Mouse (Mus musculus) MEL (cell line): ENCODE results near the gene Isoc2a. TPM values are rescaled to one million over a fixed set of nuclear protein-coding genes. Genes with fewer than 3 reads are reported as not detected.

Experiments used
- DNase-seq: peaks from one replicate; pipeline ENCODE4 v3.0.0; 2011; ENCODE audit warnings: low read depth, low spot score
- H3K27ac ChIP-seq: 2 replicates; pipeline ENCODE4 v1.5.1; 2012; ENCODE audit warnings: low read depth, mild to moderate bottlenecking, control low read depth, low read length, moderate library complexity; ENCODE audit not compliant: control insufficient read depth
- H3K27me3 ChIP-seq, 2 experiments: fragments of 150-350 bp in 1 of 2; sonication (generic) in 1 of 2; 2 replicates each; pipeline ENCODE4 v1.6.1; 2012; ENCODE audit warnings: low read length in 2 of 2, mild to moderate bottlenecking in 2 of 2, improper control_type of control experiment in 1 of 2, moderate library complexity in 1 of 2; ENCODE audit not compliant: insufficient read depth in 2 of 2, control insufficient read depth in 1 of 2
- H3K36me3 ChIP-seq, 2 experiments: 2 replicates each; pipeline ENCODE4 v1.6.1; 2012 to 2014; ENCODE audit warnings: low read length in 2 of 2, improper control_type of control experiment in 1 of 2, inconsistent platforms in 1 of 2, mild to moderate bottlenecking in 1 of 2; ENCODE audit not compliant: insufficient read depth in 2 of 2, control insufficient read depth in 1 of 2
- H3K4me1 ChIP-seq, 2 experiments: fragments of 150-350 bp in 1 of 2; sonication (generic) in 1 of 2; 2 replicates each; pipeline ENCODE4 v1.6.1; 2012; ENCODE audit warnings: low read length in 2 of 2, improper control_type of control experiment in 1 of 2, mild to moderate bottlenecking in 1 of 2; ENCODE audit not compliant: insufficient read depth in 2 of 2, control insufficient read depth in 1 of 2
- H3K4me3 ChIP-seq, 2 experiments: fragments of 150-350 bp in 1 of 2; sonication (generic) in 1 of 2; 2 replicates each; pipeline ENCODE4 v1.5.1; 2012; ENCODE audit warnings: low read depth in 2 of 2, low read length in 2 of 2, mild to moderate bottlenecking in 2 of 2, moderate library complexity in 2 of 2, control low read depth in 1 of 2, improper control_type of control experiment in 1 of 2; ENCODE audit not compliant: control insufficient read depth in 1 of 2, insufficient read depth in 1 of 2
- H3K79me2 ChIP-seq: 2 replicates; pipeline ENCODE4 v1.6.1; 2012; ENCODE audit warnings: mild to moderate bottlenecking, low read length, moderate library complexity; ENCODE audit not compliant: control insufficient read depth, poor library complexity, insufficient read depth
- H3K9ac ChIP-seq: 2 replicates; pipeline ENCODE4 v1.6.1; 2012; ENCODE audit warnings: low read depth, mild to moderate bottlenecking, control low read depth, low read length, moderate library complexity; ENCODE audit not compliant: control insufficient read depth, poor library complexity, severe bottlenecking
- H3K9me3 ChIP-seq: fragments of 150-350 bp; sonication (generic); replicated peaks from 2 replicates; pipeline ENCODE4 v1.6.1; 2012; ENCODE audit warnings: mild to moderate bottlenecking, low read length, improper control_type of control experiment, moderate library complexity; ENCODE audit not compliant: insufficient read depth
- BHLHE40 ChIP-seq: IDR thresholded peaks from 2 replicates; pipeline ENCODE4 v1.6.1; 2012; ENCODE audit warnings: low read depth, mild to moderate bottlenecking, inconsistent platforms, low read length, improper control_type of control experiment, borderline replicate concordance
- CHD2 ChIP-seq: IDR thresholded peaks from 2 replicates; pipeline ENCODE4 v1.6.1; 2011; ENCODE audit warnings: low read length, improper control_type of control experiment
- CTCF ChIP-seq, 3 experiments: IDR thresholded peaks in 2 of 3; conservative IDR thresholded peaks in 1 of 3; 2 replicates each; pipeline ENCODE4 v1.5.1; 2011 to 2012; ENCODE audit warnings: low read length in 3 of 3, low read depth in 2 of 3, mild to moderate bottlenecking in 2 of 3, improper control_type of control experiment in 1 of 3, inconsistent platforms in 1 of 3, mixed read lengths in 1 of 3, moderate library complexity in 1 of 3; ENCODE audit not compliant: control insufficient read depth in 1 of 3, insufficient read depth in 1 of 3, poor library complexity in 1 of 3, severe bottlenecking in 1 of 3
- E2F4 ChIP-seq: IDR thresholded peaks from 2 replicates; pipeline ENCODE4 v1.6.1; 2011; ENCODE audit warnings: low read depth, low read length, improper control_type of control experiment, borderline replicate concordance
- ELF1 ChIP-seq: IDR thresholded peaks from 2 replicates; pipeline ENCODE4 v1.6.1; 2014; ENCODE audit warnings: low read depth, mild to moderate bottlenecking, inconsistent platforms, low read length, improper control_type of control experiment, moderate library complexity
- EP300 ChIP-seq, 2 experiments: IDR thresholded peaks; 2 replicates each; pipeline ENCODE4 v1.6.1; 2011; ENCODE audit warnings: improper control_type of control experiment in 2 of 2, low read length in 2 of 2, low read depth in 1 of 2, mild to moderate bottlenecking in 1 of 2
- ETS1 ChIP-seq: IDR thresholded peaks from 2 replicates; pipeline ENCODE4 v1.6.1; 2012; ENCODE audit warnings: low read depth, mild to moderate bottlenecking, inconsistent platforms, low read length, improper control_type of control experiment, moderate library complexity
- GATA1 ChIP-seq: IDR thresholded peaks from 2 replicates; pipeline ENCODE4 v1.6.1; 2011; ENCODE audit warnings: low read depth, low read length, improper control_type of control experiment
- JUND ChIP-seq: IDR thresholded peaks from 2 replicates; pipeline ENCODE4 v1.6.1; 2011; ENCODE audit warnings: low read depth, mild to moderate bottlenecking, improper control_type of control experiment, low read length
- MXI1 ChIP-seq: IDR thresholded peaks from 2 replicates; pipeline ENCODE4 v1.6.1; 2011; ENCODE audit warnings: mild to moderate bottlenecking, low read depth, low read length, improper control_type of control experiment
- MYC ChIP-seq: IDR thresholded peaks from 2 replicates; pipeline ENCODE4 v1.6.1; 2011; ENCODE audit warnings: low read depth, mild to moderate bottlenecking, low read length, improper control_type of control experiment, moderate library complexity
- POLR2A ChIP-seq, 2 experiments: IDR thresholded peaks; 2 replicates each; pipeline ENCODE4 v1.6.1; 2011 to 2012; ENCODE audit warnings: low read length in 2 of 2, mild to moderate bottlenecking in 2 of 2, control low read depth in 1 of 2, improper control_type of control experiment in 1 of 2, low read depth in 1 of 2, moderate library complexity in 1 of 2; ENCODE audit not compliant: control insufficient read depth in 1 of 2, insufficient read depth in 1 of 2, poor library complexity in 1 of 2
- POLR2AphosphoS5 ChIP-seq: IDR thresholded peaks from 2 replicates; pipeline ENCODE4 v1.6.1; 2012; ENCODE audit warnings: low read depth, borderline replicate concordance, mild to moderate bottlenecking, inconsistent platforms, low read length, moderate library complexity, mixed read lengths
- RAD21 ChIP-seq: IDR thresholded peaks from 2 replicates; pipeline ENCODE4 v1.6.1; 2011; ENCODE audit warnings: mild to moderate bottlenecking, low read depth, low read length, improper control_type of control experiment
- RCOR1 ChIP-seq: IDR thresholded peaks from 2 replicates; pipeline ENCODE4 v1.6.1; 2012; ENCODE audit warnings: low read depth, mild to moderate bottlenecking, inconsistent platforms, low read length, improper control_type of control experiment
- SMC3 ChIP-seq: IDR thresholded peaks from 2 replicates; pipeline ENCODE4 v1.6.1; 2011; ENCODE audit warnings: low read depth, low read length, improper control_type of control experiment
- TAL1 ChIP-seq: IDR thresholded peaks from 2 replicates; pipeline ENCODE4 v1.6.1; 2012; ENCODE audit warnings: mild to moderate bottlenecking, inconsistent platforms, low read length, moderate library complexity, mixed read lengths
- TBP ChIP-seq: IDR thresholded peaks from 2 replicates; pipeline ENCODE4 v1.8.0; 2011; ENCODE audit warnings: low read depth, low read length, improper control_type of control experiment
- TCF12 ChIP-seq: IDR thresholded peaks from 2 replicates; pipeline ENCODE4 v1.6.1; 2014; ENCODE audit warnings: low read depth, mild to moderate bottlenecking, inconsistent platforms, low read length, improper control_type of control experiment, moderate library complexity
- UBTF ChIP-seq: IDR thresholded peaks from 2 replicates; pipeline ENCODE4 v1.6.1; 2012; ENCODE audit warnings: low read depth, mild to moderate bottlenecking, inconsistent platforms, low read length, improper control_type of control experiment, moderate library complexity, borderline replicate concordance; ENCODE audit not compliant: insufficient read depth
- USF1 ChIP-seq: IDR thresholded peaks from 2 replicates; pipeline ENCODE4 v1.6.1; 2014; ENCODE audit warnings: low read depth, mild to moderate bottlenecking, inconsistent platforms, low read length, improper control_type of control experiment, moderate library complexity
- USF2 ChIP-seq, 2 experiments: IDR thresholded peaks; 2 replicates each; pipeline ENCODE4 v1.6.1; 2011 to 2012; ENCODE audit warnings: improper control_type of control experiment in 2 of 2, low read length in 2 of 2, borderline replicate concordance in 1 of 2, inconsistent platforms in 1 of 2, low read depth in 1 of 2, mild to moderate bottlenecking in 1 of 2; ENCODE audit not compliant: insufficient read depth in 1 of 2
- ZKSCAN1 ChIP-seq: IDR thresholded peaks from 2 replicates; pipeline ENCODE4 v1.6.1; 2012; ENCODE audit warnings: low read depth, mild to moderate bottlenecking, inconsistent platforms, low read length, improper control_type of control experiment, moderate library complexity
- ZNF384 ChIP-seq: IDR thresholded peaks from 2 replicates; pipeline ENCODE4 v1.6.1; 2012; ENCODE audit warnings: low read depth, mild to moderate bottlenecking, inconsistent platforms, low read length, improper control_type of control experiment
- polyA plus RNA-seq, 2 experiments: library from polyadenylated mRNA; stranded (reverse) in 1 of 2; unstranded in 1 of 2; fragments of >175 nt in 1 of 2; fragments of >200 nt in 1 of 2; gene quantifications; 2 replicates each; pipeline versions ENCODE4 v1.2.1 to v1.2.4; 2012; ENCODE audit warnings: low replicate concordance in 2 of 2, low read depth in 1 of 2; ENCODE audit not compliant: insufficient read length in 2 of 2, insufficient read depth in 1 of 2, missing spikeins in 1 of 2
- total RNA-seq: library from RNA; depleted of rRNA; stranded (reverse); fragments of 300-350 nt; gene quantifications from 2 replicates; pipeline ENCODE4 v1.2.3, GENCODE M21; 2012

Gene Isoc2a
- total and polyA plus RNA-seq, 3 experiments: 11.1 to 20.6 TPM; not detected in 1

GRCm38 (mm10) chr7:4830476-4830875, 46.5 kb upstream of the Isoc2a start:
- TF ChIP-seq E2F4 (no peak), USF2 (IDR thresholded peaks at IDR 0.05; ENCODE audit: borderline replicate concordance in 1 of 2, insufficient read depth in 1 of 2, low read depth in 1 of 2, low read length in 2 of 2) (no peak), CTCF (IDR thresholded peaks at IDR 0.05 in 2 of 3, conservative IDR thresholded peaks at IDR 0.05 in 1 of 3; ENCODE audit: control insufficient read depth in 1 of 3, insufficient read depth in 1 of 3, low read depth in 2 of 3, low read length in 3 of 3, poor library complexity in 1 of 3, severe bottlenecking in 1 of 3) (no peak), UBTF (no peak), ETS1 (no peak), MYC (no peak), ZNF384 (no peak), POLR2AphosphoS5 (no peak), CHD2 (no peak), TBP (no peak), RAD21 (no peak), JUND (no peak), ELF1 (no peak)
- TF ChIP-seq, all 39 proteins: peak for 0
- no peaks in the 10 kb centered on the region for H3K36me3 ChIP-seq
- no peaks in the 10 kb centered on the region for H3K9me3 ChIP-seq
- no peaks in the 10 kb centered on the region for H3K79me2 ChIP-seq
- no peak overlapping the region for H3K27ac ChIP-seq
- H3K4me3 ChIP-seq: no peak overlapping the region
- H3K4me1 ChIP-seq: no peaks in the 10 kb centered on the region
- no peak for DNase-seq
- no peaks in the 10 kb centered on the region; a peak in 1 of 4 replicates for H3K27me3 ChIP-seq
- no peak overlapping the region for H3K9ac ChIP-seq

GRCm38 (mm10) chr7:4835631-4836327, 41.2 kb upstream of the Isoc2a start:
- no peaks in the 10 kb centered on the region for H3K4me1 ChIP-seq
- H3K9me3 ChIP-seq: no peaks in the 10 kb centered on the region
- H3K79me2 ChIP-seq: no peaks in the 10 kb centered on the region
- no peaks in the 10 kb centered on the region for H3K36me3 ChIP-seq
- no peak overlapping the region for H3K4me3 ChIP-seq
- DNase-seq: no peak
- H3K27me3 ChIP-seq: no peaks in the 10 kb centered on the region; a peak in 2 of 4 replicates
- H3K27ac ChIP-seq: no peak overlapping the region
- no peak for TF ChIP-seq BHLHE40
- TF ChIP-seq GATA1: no peak
- TF ChIP-seq USF2 (IDR thresholded peaks at IDR 0.05; ENCODE audit: borderline replicate concordance in 1 of 2, insufficient read depth in 1 of 2, low read depth in 1 of 2, low read length in 2 of 2): no peak
- no peak for TF ChIP-seq POLR2A (IDR thresholded peaks at IDR 0.05; ENCODE audit: control insufficient read depth in 1 of 2, insufficient read depth in 1 of 2, low read depth in 1 of 2, low read length in 2 of 2, poor library complexity in 1 of 2)
- TF ChIP-seq CTCF (IDR thresholded peaks at IDR 0.05 in 2 of 3, conservative IDR thresholded peaks at IDR 0.05 in 1 of 3; ENCODE audit: control insufficient read depth in 1 of 3, insufficient read depth in 1 of 3, low read depth in 2 of 3, low read length in 3 of 3, poor library complexity in 1 of 3, severe bottlenecking in 1 of 3): no peak
- TF ChIP-seq POLR2AphosphoS5: no peak
- no peak for TF ChIP-seq MXI1
- no peak for TF ChIP-seq MYC
- no peak for TF ChIP-seq SMC3
- no peak for TF ChIP-seq RCOR1
- no peak for TF ChIP-seq TCF12
- TF ChIP-seq EP300 (IDR thresholded peaks at IDR 0.05; ENCODE audit: low read depth in 1 of 2, low read length in 2 of 2): no peak
- TF ChIP-seq E2F4: no peak
- no peak for TF ChIP-seq USF1
- no peak for TF ChIP-seq ZKSCAN1
- no peak for TF ChIP-seq TAL1
- H3K9ac ChIP-seq: no peak overlapping the region
